ENCODE assay signal across 11 mouse cellular contexts in genomic region chr1:63107614-63108327, GRCm38 (mm10). TPM values are rescaled to one million over a fixed set of nuclear protein-coding genes. Genes with fewer than 3 reads are reported as not detected.
DNase-seq lines count a peak whose midpoint lies in the region; ATAC-seq lines count a peak whose summit lies in the region.
"Had no signal": no experiment of that assay in that cellular context is flagged by ENCODE, and none has a peak within 500 bp of the region (broad histone marks: within the 10 kb centered on the region; RNA-seq: fewer than 3 reads in every experiment).

No protein-coding gene starts in this region.

- peaks cover 32% of the 10 kb centered on the region for H3K36me3 ChIP-seq in limb, embryonic 13.5 days
- H3K36me3 ChIP-seq in limb, embryonic 10.5 days, result peaks cover 39% of the 10 kb centered on the region
- peaks cover 43% of the 10 kb centered on the region for H3K36me3 ChIP-seq in hindbrain, embryonic 10.5 days
- no peaks in the 10 kb centered on the region for H3K36me3 ChIP-seq in midbrain, embryonic 15.5 days (replicated peaks)

- no peaks in the 10 kb centered on the region for H3K9me3 ChIP-seq in limb, embryonic 13.5 days
- H3K9me3 ChIP-seq in limb, embryonic 10.5 days (replicated peaks), result no peaks in the 10 kb centered on the region
- no peaks in the 10 kb centered on the region for H3K9me3 ChIP-seq in hindbrain, embryonic 10.5 days
- H3K9me3 ChIP-seq in midbrain, embryonic 15.5 days, result no peaks in the 10 kb centered on the region

- no peak overlapping the region for H3K4me2 ChIP-seq in limb, embryonic 13.5 days (replicated peaks)
- no peak overlapping the region for H3K4me2 ChIP-seq in midbrain, embryonic 15.5 days

- no peak overlapping the region for H3K4me3 ChIP-seq in limb, embryonic 13.5 days
- H3K4me3 ChIP-seq in limb, embryonic 10.5 days, result no peak overlapping the region
- no peak overlapping the region for H3K4me3 ChIP-seq in hindbrain, embryonic 10.5 days
- no peak overlapping the region for H3K4me3 ChIP-seq in midbrain, embryonic 15.5 days
- H3K4me3 ChIP-seq: myocyte had no signal

- 0 out of 2 replicates have a peak overlapping the region, but pooled peaks have one; percentile 39 for H3K9ac ChIP-seq in limb, embryonic 13.5 days
- H3K9ac ChIP-seq in midbrain, embryonic 15.5 days, result no peak overlapping the region

- no peaks in the 10 kb centered on the region for H3K27me3 ChIP-seq in limb, embryonic 13.5 days
- no peaks in the 10 kb centered on the region for H3K27me3 ChIP-seq in limb, embryonic 10.5 days (ENCODE audit: low read depth, poor library complexity, severe bottlenecking)
- H3K27me3 ChIP-seq in hindbrain, embryonic 10.5 days (ENCODE audit: insufficient read depth, poor library complexity, severe bottlenecking), result no peaks in the 10 kb centered on the region
- H3K27me3 ChIP-seq in midbrain, embryonic 15.5 days (replicated peaks), result no peaks in the 10 kb centered on the region

- peaks cover 26% of the 10 kb centered on the region for H3K4me1 ChIP-seq in limb, embryonic 13.5 days
- H3K4me1 ChIP-seq in limb, embryonic 10.5 days, result peaks cover 19% of the 10 kb centered on the region
- H3K4me1 ChIP-seq in hindbrain, embryonic 10.5 days (replicated peaks), result peaks cover 22% of the 10 kb centered on the region
- peaks cover 20% of the 10 kb centered on the region for H3K4me1 ChIP-seq in midbrain, embryonic 15.5 days

- no peak for ATAC-seq in limb, embryonic 13.5 days (ENCODE audit: low FRiP score, low read depth)
- ATAC-seq in common myeloid progenitor, adult 5-6 weeks (replicated peaks; ENCODE audit: low read depth, poor library complexity, severe bottlenecking), result peak; percentile 30; the same call in 1 of the 2 replicates
- ATAC-seq in megakaryocyte-erythroid progenitor cell, adult 5-6 weeks (replicated peaks; ENCODE audit: low FRiP score, low TSS enrichment, poor library complexity, severe bottlenecking), result 0 out of 2 replicates have a peak, but pooled peaks have one; percentile 36
- no peak for ATAC-seq in midbrain, embryonic 15.5 days (replicated peaks)

- peak; percentile 45 to 48 for DNase-seq in cerebellum, postnatal 14 days
- no peak for DNase-seq in cerebellum, adult 11 months
- no peak for DNase-seq in limb, embryonic 10.5 days (ENCODE audit: low spot score)
- DNase-seq in hindbrain, embryonic 10.5 days (ENCODE audit: low spot score), result no peak
- DNase-seq: cerebellum, adult 9-11 months; kidney, adult 8-10 months had no signal

- no peak overlapping the region for H3K27ac ChIP-seq in limb, embryonic 13.5 days
- no peak overlapping the region for H3K27ac ChIP-seq in limb, embryonic 10.5 days
- no peak overlapping the region for H3K27ac ChIP-seq in hindbrain, embryonic 10.5 days
- no peak overlapping the region for H3K27ac ChIP-seq in midbrain, embryonic 15.5 days

- WGBS in limb, embryonic 13.5 days, result 73% methylated on average over 6 of the region's 6 CpGs
- WGBS in limb, embryonic 10.5 days, result 79% methylated on average over 6 of the region's 6 CpGs
- WGBS in hindbrain, embryonic 10.5 days, result 83% methylated on average over 6 of the region's 6 CpGs
- WGBS in midbrain, embryonic 15.5 days, result 80% methylated on average over 6 of the region's 6 CpGs

RNA-seq across cellular contexts. Expression of gene Ino80d, which starts 6.7 kb away (rescaled TPM):
- polyA plus RNA-seq in limb, embryonic 13.5 days (2015; fragmentation: Nextera tagmentation; extraction: Ambion mirVana), result 9.7 and 10.3 TPM in 2 replicates
- polyA plus RNA-seq in limb, embryonic 10.5 days (2016; fragmentation: Nextera tagmentation; extraction: Ambion mirVana), result 10.0 and 11.2 TPM in 2 replicates
- total RNA-seq in common myeloid progenitor, adult 5-6 weeks (2017), result 27.0 and 30.2 TPM in 2 replicates
- total RNA-seq in megakaryocyte-erythroid progenitor cell, adult 5-6 weeks (2014; fragmentation: Nextera tagmentation), result 32.7 and 63.0 TPM in 2 replicates
- total RNA-seq in megakaryocyte-erythroid progenitor cell, adult 5-6 weeks (2017), result 13.7 and 16.5 TPM in 2 replicates
- polyA plus RNA-seq in hindbrain, embryonic 10.5 days (2016; fragmentation: Nextera tagmentation; extraction: Ambion mirVana), result 9.6 and 12.3 TPM in 2 replicates
- 10.3 and 12.7 TPM in 2 replicates for polyA plus RNA-seq in midbrain, embryonic 15.5 days (2015; fragmentation: Nextera tagmentation; extraction: Ambion mirVana)

Comparison
In these comparisons a context has a peak if more than half of its experiments do, and no peak if none do; other contexts are left out.
1. DNase-seq: peak in cerebellum, postnatal 14 days (2 of 2); none in cerebellum, adult 11 months (single experiment), limb, embryonic 10.5 days (single experiment) and hindbrain, embryonic 10.5 days (single experiment).
2. ATAC-seq: peak in common myeloid progenitor, adult 5-6 weeks (single experiment) and megakaryocyte-erythroid progenitor cell, adult 5-6 weeks (single experiment); none in limb, embryonic 13.5 days (single experiment) and midbrain, embryonic 15.5 days (single experiment).